In genomic region chr5:139358653-139359052, GRCm38 (mm10) we compare ENCODE assay signal across 9 mouse cellular contexts. TPM values are rescaled to one million over a fixed set of nuclear protein-coding genes. Genes with fewer than 3 reads are reported as not detected.
DNase-seq lines count a peak whose midpoint lies in the region; ATAC-seq and TF ChIP-seq lines count a peak whose summit lies in the region.
"Had no signal": no experiment of that assay in that cellular context is flagged by ENCODE, and none has a peak within 500 bp of the region (broad histone marks: within the 10 kb centered on the region; RNA-seq: fewer than 3 reads in every experiment).

No protein-coding gene starts in this region.

- 65% methylated on average over 2 of the region's 2 CpGs for WGBS in lung, embryonic 14.5 days
- 65% methylated on average over 2 of the region's 2 CpGs for WGBS in embryonic facial prominence, embryonic 11.5 days

- no peak overlapping the region for H3K4me3 ChIP-seq in lung, embryonic 14.5 days (ENCODE audit: low read depth, low read length)
- no peak overlapping the region for H3K4me3 ChIP-seq in embryonic facial prominence, embryonic 11.5 days (ENCODE audit: low read depth, low read length)
- H3K4me3 ChIP-seq: hindbrain, embryonic 15.5 days had no signal

- no peak overlapping the region for H3K9ac ChIP-seq in lung, embryonic 14.5 days
- H3K9ac ChIP-seq in embryonic facial prominence, embryonic 11.5 days (replicated peaks; ENCODE audit: low read length), result no peak overlapping the region
- H3K9ac ChIP-seq: hindbrain, embryonic 15.5 days had no signal

- peak; percentile 16; the same call in 1 of the 2 replicates for ATAC-seq in lung, embryonic 14.5 days (ENCODE audit: insufficient read depth)
- ATAC-seq in embryonic facial prominence, embryonic 11.5 days (replicated peaks; ENCODE audit: insufficient number of reproducible peaks, low FRiP score, low TSS enrichment, low read depth), result no peak
- ATAC-seq in activated CD4-positive, CD25-positive, alpha-beta regulatory T cell, adult 4 months, result no peak

- H3K27ac ChIP-seq in lung, embryonic 14.5 days (ENCODE audit: low read depth), result no peak overlapping the region
- no peak overlapping the region for H3K27ac ChIP-seq in embryonic facial prominence, embryonic 11.5 days (replicated peaks; ENCODE audit: low read depth, low read length)
- H3K27ac ChIP-seq: hindbrain, embryonic 15.5 days had no signal

- peak; percentile 76 for TF ChIP-seq CTCF in lung, embryonic 14.5 days (IDR thresholded peaks at IDR 0.05; ENCODE audit: low read depth)

- H3K36me3 ChIP-seq in lung, embryonic 14.5 days (ENCODE audit: insufficient read depth), result peaks cover 2% of the 10 kb centered on the region; the same call in 1 of the 2 replicates
- no peaks in the 10 kb centered on the region for H3K36me3 ChIP-seq in embryonic facial prominence, embryonic 11.5 days (replicated peaks; ENCODE audit: control insufficient read depth, insufficient read depth, low read depth, low read length)
- H3K36me3 ChIP-seq: hindbrain, embryonic 15.5 days had no signal

- H3K4me2 ChIP-seq in lung, embryonic 14.5 days, result no peak overlapping the region
- no peak overlapping the region for H3K4me2 ChIP-seq in embryonic facial prominence, embryonic 11.5 days (ENCODE audit: low read depth, low read length)
- H3K4me2 ChIP-seq: hindbrain, embryonic 15.5 days had no signal

- no peaks in the 10 kb centered on the region for H3K9me3 ChIP-seq in lung, embryonic 14.5 days (ENCODE audit: low read depth, low read length)
- no peaks in the 10 kb centered on the region for H3K9me3 ChIP-seq in embryonic facial prominence, embryonic 11.5 days (replicated peaks; ENCODE audit: control insufficient read depth, low read length)
- H3K9me3 ChIP-seq: hindbrain, embryonic 15.5 days had no signal

- H3K4me1 ChIP-seq in lung, embryonic 14.5 days (ENCODE audit: insufficient read depth), result no peaks in the 10 kb centered on the region
- H3K4me1 ChIP-seq in embryonic facial prominence, embryonic 11.5 days (ENCODE audit: control insufficient read depth, insufficient read depth, low read length), result no peaks in the 10 kb centered on the region
- H3K4me1 ChIP-seq: hindbrain, embryonic 15.5 days had no signal

- H3K27me3 ChIP-seq in lung, embryonic 14.5 days (ENCODE audit: insufficient read depth, low read length), result no peaks in the 10 kb centered on the region
- no peaks in the 10 kb centered on the region for H3K27me3 ChIP-seq in embryonic facial prominence, embryonic 11.5 days (ENCODE audit: control insufficient read depth, insufficient read depth, low read length)
- H3K27me3 ChIP-seq: hindbrain, embryonic 15.5 days had no signal

- peak; percentile 54 for DNase-seq in cerebellum, adult 11-12 months
- DNase-seq in cerebellum, adult 8-10 months, result no peak
- peak; percentile 63 for DNase-seq in lung, embryonic 14.5 days
- DNase-seq in lung, postnatal 25 days (ENCODE audit: low spot score), result no peak
- DNase-seq in embryonic facial prominence, embryonic 11.5 days (ENCODE audit: low spot score), result peak; percentile 54
- DNase-seq in kidney, postnatal 4 days, result peak; percentile 66 to 77
- DNase-seq in thymus, postnatal 0 days (ENCODE audit: low spot score), result peak; percentile 66

RNA-seq across cellular contexts. Expression of gene Cyp2w1, which starts 6.2 kb away (rescaled TPM):
- polyA plus RNA-seq in lung, embryonic 14.5 days (2014; fragmentation: Nextera tagmentation; extraction: Ambion mirVana), result not detected in 2 replicates
- 0.41 and 0.46 TPM in 2 replicates for polyA plus RNA-seq in embryonic facial prominence, embryonic 11.5 days (2014; fragmentation: Nextera tagmentation; extraction: Ambion mirVana)
- not detected in 2 replicates for polyA plus RNA-seq in thymus, postnatal 0 days (2015; fragmentation: Nextera tagmentation; extraction: Ambion mirVana)
- polyA plus RNA-seq in activated CD4-positive, CD25-positive, alpha-beta regulatory T cell, adult 4 months (2017; shearing (Covaris generic)), result not detected
- polyA plus RNA-seq: hindbrain, embryonic 15.5 days had no signal

RNA-seq across cellular contexts. Expression of gene Cox19, which starts 7.4 kb away (rescaled TPM):
- 102 and 106 TPM in 2 replicates for polyA plus RNA-seq in lung, embryonic 14.5 days (2014; fragmentation: Nextera tagmentation; extraction: Ambion mirVana)
- 116 and 123 TPM in 2 replicates for polyA plus RNA-seq in embryonic facial prominence, embryonic 11.5 days (2014; fragmentation: Nextera tagmentation; extraction: Ambion mirVana)
- polyA plus RNA-seq in thymus, postnatal 0 days (2015; fragmentation: Nextera tagmentation; extraction: Ambion mirVana), result 110 and 112 TPM in 2 replicates
- 10 to 100 TPM; 62.8 to 67.6 TPM for polyA plus RNA-seq in activated CD4-positive, CD25-positive, alpha-beta regulatory T cell, adult 4 months (2017; shearing (Covaris generic))

RNA-seq across cellular contexts. Expression of gene Gpr146, which starts 18.8 kb away (rescaled TPM):
- polyA plus RNA-seq in lung, embryonic 14.5 days (2014; fragmentation: Nextera tagmentation; extraction: Ambion mirVana), result 3.5 and 4.3 TPM in 2 replicates
- polyA plus RNA-seq in embryonic facial prominence, embryonic 11.5 days (2014; fragmentation: Nextera tagmentation; extraction: Ambion mirVana), result 1.6 and 1.7 TPM in 2 replicates
- polyA plus RNA-seq in thymus, postnatal 0 days (2015; fragmentation: Nextera tagmentation; extraction: Ambion mirVana), result 5.5 and 7.4 TPM in 2 replicates
- 1 to 10 TPM; 8.1 to 8.8 TPM for polyA plus RNA-seq in activated CD4-positive, CD25-positive, alpha-beta regulatory T cell, adult 4 months (2017; shearing (Covaris generic))

RNA-seq across cellular contexts. Expression of gene Adap1, which starts 33.2 kb away (rescaled TPM):
- 3.6 and 4.0 TPM in 2 replicates for polyA plus RNA-seq in lung, embryonic 14.5 days (2014; fragmentation: Nextera tagmentation; extraction: Ambion mirVana)
- 1.6 and 1.7 TPM in 2 replicates for polyA plus RNA-seq in embryonic facial prominence, embryonic 11.5 days (2014; fragmentation: Nextera tagmentation; extraction: Ambion mirVana)
- 3.1 TPM in 2 replicates for polyA plus RNA-seq in thymus, postnatal 0 days (2015; fragmentation: Nextera tagmentation; extraction: Ambion mirVana)
- polyA plus RNA-seq in activated CD4-positive, CD25-positive, alpha-beta regulatory T cell, adult 4 months (2017; shearing (Covaris generic)), result 1 to 10 TPM; 3.5 to 5.7 TPM

RNA-seq across cellular contexts. Expression of gene C130050O18Rik, which starts 46.4 kb away (rescaled TPM):
- polyA plus RNA-seq in lung, embryonic 14.5 days (2014; fragmentation: Nextera tagmentation; extraction: Ambion mirVana), result 1.1 TPM in 2 replicates
- polyA plus RNA-seq in embryonic facial prominence, embryonic 11.5 days (2014; fragmentation: Nextera tagmentation; extraction: Ambion mirVana), result 0.18 and 0.27 TPM in 2 replicates
- 0.54 and 0.79 TPM in 2 replicates for polyA plus RNA-seq in thymus, postnatal 0 days (2015; fragmentation: Nextera tagmentation; extraction: Ambion mirVana)
- polyA plus RNA-seq in activated CD4-positive, CD25-positive, alpha-beta regulatory T cell, adult 4 months (2017; shearing (Covaris generic)), result not detected

Comparison
In these comparisons a context has a peak if more than half of its experiments do, and no peak if none do; other contexts are left out.
1. DNase-seq: peak in cerebellum, adult 11-12 months (single experiment), lung, embryonic 14.5 days (single experiment), embryonic facial prominence, embryonic 11.5 days (single experiment), kidney, postnatal 4 days (2 of 2) and thymus, postnatal 0 days (single experiment); none in cerebellum, adult 8-10 months (single experiment) and lung, postnatal 25 days (single experiment).